Mouse (Mus musculus) lung, embryonic 16.5 days (tissue): ENCODE results near the gene Blvrb. TPM values are rescaled to one million over a fixed set of nuclear protein-coding genes. Genes with fewer than 3 reads are reported as not detected.

ENCODE experiments used
- ATAC-seq: fragments of 200-750 bp; cut with Nextera tagmentation; 2 replicates; pipeline ENCODE4 v1.8.0; 2017; ENCODE audit warnings: low read depth, mild to moderate bottlenecking, moderate library complexity
- H3K27ac ChIP-seq: fragments of 300-500 bp; sonication (generic); 2 replicates; pipeline ENCODE4 v1.5.1; 2014; ENCODE audit warnings: mild to moderate bottlenecking, control low read depth, low read length
- H3K27me3 ChIP-seq: fragments of 300-500 bp; sonication (generic); 2 replicates; pipeline ENCODE4 v1.6.1; 2014; ENCODE audit warnings: low read depth, low read length, mixed read lengths; ENCODE audit not compliant: control insufficient read depth, insufficient read depth
- H3K36me3 ChIP-seq: fragments of 300-500 bp; sonication (generic); 2 replicates; pipeline ENCODE4 v1.6.1; 2014; ENCODE audit warnings: low read length; ENCODE audit not compliant: control insufficient read depth, insufficient read depth
- H3K4me1 ChIP-seq: fragments of 300-500 bp; sonication (generic); replicated peaks from 2 replicates; pipeline ENCODE4 v1.6.1; 2014; ENCODE audit warnings: low read length, mixed read lengths; ENCODE audit not compliant: control insufficient read depth, insufficient read depth
- H3K4me2 ChIP-seq: fragments of 300-500 bp; sonication (generic); 2 replicates; pipeline ENCODE4 v1.6.1; 2014; ENCODE audit warnings: low read depth, low read length, control low read depth
- H3K4me3 ChIP-seq: fragments of 300-500 bp; sonication (generic); 2 replicates; pipeline ENCODE4 v1.5.1; 2014; ENCODE audit warnings: mild to moderate bottlenecking, low read length, control low read depth
- H3K9ac ChIP-seq: fragments of 300-500 bp; sonication (generic); 2 replicates; pipeline ENCODE4 v1.6.1; 2014; ENCODE audit warnings: low read length, control low read depth
- H3K9me3 ChIP-seq: fragments of 300-500 bp; sonication (generic); 2 replicates; pipeline ENCODE4 v1.6.1; 2016; ENCODE audit warnings: low read length; ENCODE audit not compliant: control insufficient read depth
- WGBS: fragments of 180-500 bp; shearing (Covaris S2); extraction: QIAGEN DNeasy Blood & Tissue Kit; methylation state at CpG from one replicate; pipeline ENCODE4 v1.1.7; 2014; 5-methylcytosine and 5-hydroxymethylcytosine counted together
- polyA plus RNA-seq: library from polyadenylated mRNA; unstranded; fragments of >200 nt; fragmentation: Nextera tagmentation; extraction: Ambion mirVana; gene quantifications from 2 replicates; pipeline ENCODE4 v1.2.1, GENCODE M21; 2015

Blvrb gene
- polyA plus RNA-seq, 1 experiment from 2014 or later, result 58.3 TPM

DNA sequence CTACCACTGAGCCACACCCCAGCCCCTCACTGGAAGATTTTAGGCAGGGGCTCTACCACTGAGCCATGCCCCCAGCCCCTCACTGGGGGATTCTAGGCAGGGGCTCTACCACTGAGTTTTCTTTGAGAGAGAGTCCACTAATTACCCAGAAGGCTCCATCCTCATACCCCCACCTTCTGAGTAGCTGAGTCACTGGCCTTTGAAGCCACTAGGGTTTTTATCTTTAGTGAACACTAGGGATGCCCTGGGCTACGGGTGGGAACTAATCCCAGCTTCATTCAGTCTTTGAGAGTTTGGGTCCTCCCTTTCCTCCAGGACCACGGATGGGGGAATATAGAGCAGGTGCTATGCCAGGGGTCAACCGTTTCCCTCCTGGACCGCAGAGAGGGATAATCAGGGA lies 10.8 kb downstream of the Blvrb start:
- Histone ChIP-seq H3K4me3 (no peak overlapping the region), H3K27me3 (no peaks in the 10 kb centered on the region), H3K9ac (no peak overlapping the region), H3K9me3 (no peaks in the 10 kb centered on the region), H3K4me1 (no peaks in the 10 kb centered on the region), H3K27ac (no peak overlapping the region), H3K36me3 (no peaks in the 10 kb centered on the region), H3K4me2 (no peak overlapping the region)
- no peak for ATAC-seq
- 81% methylated on average over 4 of the region's 4 CpGs for WGBS

DNA sequence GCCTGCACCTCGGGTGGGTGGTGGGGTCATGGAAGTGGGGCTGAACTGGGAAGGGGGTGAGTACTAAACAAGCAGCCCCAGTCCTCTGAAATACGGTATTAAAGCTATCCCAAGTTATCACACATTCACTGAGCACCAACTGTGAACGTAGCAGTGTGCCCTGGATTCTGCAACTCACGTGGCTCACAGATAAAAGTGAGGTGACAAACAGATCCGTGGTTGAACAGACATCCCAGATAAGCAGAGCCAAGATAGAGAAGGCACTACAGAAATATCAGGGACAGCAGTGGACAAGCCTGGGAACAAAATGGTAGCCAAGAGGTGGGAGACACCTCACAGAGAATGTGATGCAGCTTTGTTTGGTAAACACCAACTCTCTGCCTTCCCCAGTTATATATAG lies 11.9 kb downstream of the Blvrb start:
- Histone ChIP-seq H3K27me3 (no peaks in the 10 kb centered on the region), H3K27ac (no peak overlapping the region), H3K9ac (no peak overlapping the region), H3K9me3 (no peaks in the 10 kb centered on the region), H3K4me3 (no peak overlapping the region), H3K36me3 (no peaks in the 10 kb centered on the region), H3K4me1 (no peaks in the 10 kb centered on the region), H3K4me2 (no peak overlapping the region)
- WGBS, result 79% methylated on average over 5 of the region's 5 CpGs
- ATAC-seq, result no peak

DNA sequence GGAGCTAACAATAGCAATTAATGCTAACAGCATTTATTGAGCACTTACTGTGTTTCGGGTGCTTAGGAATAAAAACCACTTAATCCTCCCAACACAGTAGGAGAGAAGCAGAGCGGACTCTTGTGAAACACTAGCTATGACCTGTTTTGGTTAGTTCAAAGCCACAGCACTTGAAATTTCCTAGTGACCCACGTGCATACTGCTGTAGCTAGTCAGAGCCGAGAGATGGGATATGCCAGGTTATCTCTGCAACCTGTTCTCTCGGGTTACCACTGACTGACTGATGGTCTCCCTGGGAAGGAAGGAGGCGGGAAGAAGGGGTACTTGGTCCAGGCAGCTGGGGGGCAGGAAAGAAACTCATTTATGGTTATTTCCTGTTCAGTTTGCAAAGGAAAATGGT lies 12.7 kb downstream of the Blvrb start:
- Histone ChIP-seq H3K4me2 (no peak overlapping the region), H3K9me3 (no peaks in the 10 kb centered on the region), H3K36me3 (no peaks in the 10 kb centered on the region), H3K27me3 (no peaks in the 10 kb centered on the region), H3K4me3 (no peak overlapping the region), H3K27ac (no peak overlapping the region), H3K9ac (no peak overlapping the region), H3K4me1 (no peaks in the 10 kb centered on the region)
- 68% methylated on average over 6 of the region's 6 CpGs for WGBS
- no peak for ATAC-seq

DNA sequence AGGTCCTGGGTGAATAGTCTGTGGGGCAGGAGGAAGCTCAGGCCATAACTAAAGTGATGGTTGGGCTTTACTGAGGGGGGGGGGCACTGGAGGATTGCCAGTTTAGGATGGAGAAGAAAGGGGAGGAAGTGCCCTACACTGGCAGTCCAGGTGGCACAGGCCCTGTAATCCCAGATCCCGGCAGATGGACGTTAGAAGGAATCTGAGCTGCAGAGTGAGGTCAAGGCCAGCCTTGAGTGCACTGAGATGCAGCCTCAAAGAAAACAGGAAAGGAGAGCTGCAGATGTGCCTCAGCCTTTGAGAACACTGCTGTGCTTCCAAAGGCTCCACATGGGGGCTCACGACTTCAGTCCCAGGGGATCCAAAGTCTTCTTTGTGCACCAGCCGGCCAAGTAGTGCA lies 19.9 kb downstream of the Blvrb start:
- Histone ChIP-seq H3K9ac (no peak overlapping the region), H3K36me3 (no peaks in the 10 kb centered on the region), H3K9me3 (no peaks in the 10 kb centered on the region), H3K4me2 (no peak overlapping the region), H3K27me3 (no peaks in the 10 kb centered on the region), H3K4me1 (peaks cover 7% of the 10 kb centered on the region), H3K4me3 (no peak overlapping the region), H3K27ac (no peak overlapping the region)
- ATAC-seq, result no peak; the same call in 1 of the 2 replicates
- WGBS, result 28% methylated on average over 4 of the region's 4 CpGs

DNA sequence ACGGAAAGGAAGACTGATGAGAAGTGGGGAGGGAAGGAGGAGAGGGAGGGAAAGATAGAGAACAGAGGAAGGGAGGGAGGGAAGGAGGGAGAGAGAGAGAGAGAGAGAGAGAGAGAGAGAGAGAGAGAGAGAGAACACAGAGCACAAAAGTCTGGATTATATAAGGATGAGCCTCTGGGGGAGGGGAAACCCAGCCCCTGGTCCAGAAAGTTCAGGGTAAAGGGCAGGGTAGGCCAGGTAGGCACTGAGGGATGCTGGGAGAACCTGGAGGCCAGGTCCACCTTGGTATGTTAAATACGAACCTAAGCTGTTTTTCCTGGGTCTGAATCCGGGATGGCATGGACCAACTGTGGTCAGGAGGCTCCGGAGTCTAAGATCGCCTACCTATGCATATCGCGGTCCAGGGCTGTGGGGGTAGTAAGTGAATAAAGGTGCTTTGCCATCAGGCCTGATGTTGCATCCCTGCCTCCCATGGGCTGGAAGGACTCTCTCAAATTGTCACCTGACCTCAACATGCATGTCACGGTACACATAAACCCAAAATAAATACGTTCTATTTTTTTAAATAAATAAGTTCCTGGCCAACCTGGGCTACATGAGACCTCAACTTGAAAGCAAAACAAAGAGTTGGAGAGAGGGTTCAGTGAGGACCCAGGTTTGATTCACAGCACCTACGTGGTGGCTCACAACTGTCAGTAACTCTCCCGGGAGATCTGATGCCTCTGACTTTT lies 23.8 kb downstream of the Blvrb start:
- peaks cover 14% of the 10 kb centered on the region for H3K4me1 ChIP-seq
- no peaks in the 10 kb centered on the region for H3K9me3 ChIP-seq
- H3K9ac ChIP-seq, result no peak overlapping the region
- no peak overlapping the region for H3K4me3 ChIP-seq
- peaks cover 4% of the 10 kb centered on the region; the same call in 1 of the 2 replicates for H3K36me3 ChIP-seq
- ATAC-seq, result no peak
- H3K27me3 ChIP-seq, result no peaks in the 10 kb centered on the region
- no peak overlapping the region for H3K27ac ChIP-seq
- H3K4me2 ChIP-seq, result no peak overlapping the region
- 89% methylated on average over 11 of the region's 11 CpGs for WGBS

DNA sequence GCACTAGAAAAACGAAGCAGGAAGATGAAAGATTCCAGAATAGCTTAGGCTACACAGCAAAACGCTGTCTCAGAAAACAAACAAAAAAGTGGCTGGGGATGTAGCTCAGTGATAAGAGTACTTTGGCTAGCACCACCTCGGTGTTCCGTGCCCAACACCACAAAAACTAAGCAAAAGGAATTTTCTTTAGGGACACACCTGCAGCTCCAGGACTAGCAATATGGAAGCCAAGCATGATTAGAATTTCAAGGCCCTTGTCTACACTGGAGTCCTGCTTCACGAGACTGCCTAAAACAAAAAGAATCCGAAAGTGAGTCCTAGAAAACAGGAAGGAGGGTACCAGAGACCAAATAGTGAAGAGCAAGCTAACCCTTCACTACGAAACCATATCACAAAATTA lies 24.8 kb downstream of the Blvrb start:
- peaks cover 8% of the 10 kb centered on the region; the same call in 1 of the 2 replicates for H3K36me3 ChIP-seq
- peak overlapping the region; percentile 57 for H3K4me2 ChIP-seq
- H3K27ac ChIP-seq, result peak overlapping the region; percentile 92
- no peaks in the 10 kb centered on the region for H3K27me3 ChIP-seq
- WGBS, result 10% methylated on average over 7 of the region's 7 CpGs
- no peaks in the 10 kb centered on the region for H3K9me3 ChIP-seq
- H3K4me1 ChIP-seq, result peaks cover 12% of the 10 kb centered on the region
- no peak for ATAC-seq
- peak overlapping the region; percentile 62 for H3K4me3 ChIP-seq
- H3K9ac ChIP-seq, result peak overlapping the region; percentile 51

DNA sequence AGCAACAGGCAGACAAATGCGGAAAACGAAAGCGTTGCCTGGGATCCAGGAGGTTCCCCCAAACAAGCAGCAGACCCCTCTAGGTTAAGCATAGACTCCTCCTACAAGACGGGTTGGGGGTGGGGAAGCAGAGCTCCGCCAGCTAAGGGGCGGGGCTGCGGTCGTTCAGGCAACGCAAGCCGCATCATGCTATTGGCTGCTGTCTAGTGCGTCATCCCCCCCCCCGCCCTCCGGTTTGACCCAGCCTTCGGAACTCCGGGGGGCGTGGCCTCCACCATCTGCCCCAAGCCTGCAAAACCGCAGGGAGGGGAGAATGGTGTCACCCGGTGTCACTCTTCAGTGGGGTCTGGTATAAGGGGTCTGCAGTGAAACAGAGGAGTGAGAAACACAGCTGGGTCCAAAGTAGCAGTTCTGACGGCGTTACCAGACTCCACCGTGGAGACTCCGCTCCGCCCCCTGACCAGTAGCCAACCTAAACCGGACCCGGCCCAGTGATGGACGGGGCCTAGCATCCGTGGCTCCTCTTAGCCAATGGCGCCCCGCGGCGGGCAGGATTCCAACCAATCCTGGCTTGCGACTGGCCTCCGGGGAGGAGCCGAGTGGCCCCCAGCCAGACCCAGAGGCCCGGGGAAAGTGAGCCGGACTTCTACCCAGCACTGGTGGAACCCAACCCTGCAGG lies 25.5 kb downstream of the Blvrb start, which contains the start of gene Sertad3:
Gene Sertad3, plus strand, starts transcription at position 613 of the 679 bp plus-strand sequence.
- H3K4me3 ChIP-seq, result peak within 1 kb of the TSS; percentile 62
- H3K9ac ChIP-seq, result peak within 1 kb of the TSS; percentile 65
- 0% methylated on average over 36 of the region's 36 CpGs for WGBS
- ATAC-seq, result peak; percentile 93
- H3K27ac ChIP-seq, result peak within 1 kb of the TSS; percentile 92
- no peaks in the 10 kb centered on the region for H3K27me3 ChIP-seq
- H3K4me2 ChIP-seq, result peak within 1 kb of the TSS; percentile 57
- peaks cover 8% of the 10 kb centered on the region; the same call in 1 of the 2 replicates for H3K36me3 ChIP-seq
- no peaks in the 10 kb centered on the region for H3K9me3 ChIP-seq
- H3K4me1 ChIP-seq, result peaks cover 14% of the 10 kb centered on the region

DNA sequence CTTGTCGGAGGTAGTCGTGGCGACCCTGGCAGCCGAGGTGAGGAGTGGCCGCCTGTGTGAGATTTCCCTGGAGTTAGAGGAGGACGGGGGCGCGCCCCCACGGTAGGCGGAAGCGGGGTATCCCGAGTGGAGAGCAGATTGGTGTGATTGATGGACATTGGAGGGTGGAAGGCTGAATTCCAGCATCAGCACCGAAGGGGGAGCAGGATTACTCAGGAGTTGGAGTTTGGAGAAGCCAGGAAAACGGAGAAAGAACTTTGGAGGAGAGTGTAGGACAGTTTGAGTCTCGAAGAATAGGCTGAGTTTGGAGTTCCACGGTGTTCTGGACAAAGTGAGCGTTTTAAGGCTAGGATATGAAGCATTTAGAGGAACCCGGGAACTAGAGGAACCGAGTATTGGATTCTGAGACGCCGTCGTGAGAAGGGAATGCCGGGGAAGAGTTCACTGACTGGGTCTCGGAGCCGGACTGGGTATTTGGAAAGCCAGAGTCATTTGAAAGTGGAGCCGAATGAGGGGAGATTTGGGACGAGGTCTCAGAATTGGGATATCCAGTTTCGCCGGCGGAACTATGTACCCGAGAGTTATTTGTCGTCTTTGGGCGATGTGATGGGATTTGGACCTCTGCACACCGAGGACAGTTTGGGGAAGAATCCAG lies 26.2 kb downstream of the Blvrb start:
- Histone ChIP-seq H3K36me3 (peaks cover 8% of the 10 kb centered on the region; the same call in 1 of the 2 replicates), H3K27me3 (no peaks in the 10 kb centered on the region), H3K4me2 (peak overlapping the region; percentile 57), H3K4me1 (peaks cover 15% of the 10 kb centered on the region), H3K9me3 (no peaks in the 10 kb centered on the region), H3K9ac (peak overlapping the region; percentile 65), H3K4me3 (peak overlapping the region; percentile 62), H3K27ac (peak overlapping the region; percentile 92)
- ATAC-seq, result no peak
- 0% methylated on average over 34 of the region's 34 CpGs for WGBS

DNA sequence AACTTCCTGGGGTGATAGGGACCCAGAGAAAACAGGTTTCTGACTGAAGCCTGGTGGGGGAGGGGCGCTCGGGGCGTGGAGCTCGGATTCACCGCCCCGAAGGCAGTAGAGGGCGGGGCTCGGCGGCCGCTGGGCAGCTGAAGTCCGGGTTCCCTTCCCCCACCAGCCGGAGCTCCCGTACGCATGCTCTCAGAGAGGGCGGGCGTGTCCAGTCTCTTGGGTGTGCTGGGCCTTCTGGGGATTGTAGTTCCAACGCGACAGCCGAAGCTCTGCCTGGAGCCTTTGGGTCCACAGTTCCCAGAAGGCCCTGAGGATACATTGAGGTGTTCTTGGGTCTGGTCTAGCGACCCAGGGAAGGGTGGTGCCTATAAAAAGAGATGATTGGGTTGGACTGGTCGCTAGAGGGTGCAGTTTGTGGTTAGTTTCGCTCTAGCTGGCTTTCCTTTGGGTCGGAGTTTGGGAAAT lies 26.7 kb downstream of the Blvrb start:
- Histone ChIP-seq H3K27ac (peak overlapping the region; percentile 92), H3K36me3 (peaks cover 8% of the 10 kb centered on the region; the same call in 1 of the 2 replicates), H3K4me2 (peak overlapping the region; percentile 57), H3K9me3 (no peaks in the 10 kb centered on the region), H3K27me3 (no peaks in the 10 kb centered on the region), H3K4me3 (peak overlapping the region; percentile 62), H3K4me1 (peaks cover 15% of the 10 kb centered on the region), H3K9ac (peak overlapping the region; percentile 65)
- WGBS, result 0% methylated on average over 21 of the region's 23 CpGs
- ATAC-seq, result peak; percentile 91
